Mouse (Mus musculus) G1E (cell line): ENCODE measurements around the gene 2010111I01Rik. TPM values are rescaled to one million over a fixed set of nuclear protein-coding genes. Genes with fewer than 3 reads are reported as not detected.

Experiments
- ATAC-seq: 2 replicates; pipeline ENCODE4 v1.8.0; 2016; ENCODE audit warnings: mild to moderate bottlenecking; ENCODE audit not compliant: insufficient number of reproducible peaks, poor library complexity, low FRiP score, severe bottlenecking; ENCODE audit errors: extremely low read depth
- DNase-seq: peaks from one replicate; pipeline ENCODE4 v3.0.0; 2012; ENCODE audit warnings: low spot score
- H3K27me3 ChIP-seq: 2 replicates; pipeline ENCODE4 v1.6.1; 2012; ENCODE audit warnings: mild to moderate bottlenecking, low read length, inconsistent platforms; ENCODE audit not compliant: insufficient read depth
- H3K36me3 ChIP-seq: replicated peaks from 2 replicates; pipeline ENCODE3; 2012; ENCODE audit warnings: mild to moderate bottlenecking, inconsistent platforms
- H3K4me1 ChIP-seq: 2 replicates; pipeline ENCODE4 v1.6.1; 2012; ENCODE audit warnings: low read depth, low read length, inconsistent platforms, mixed read lengths; ENCODE audit not compliant: insufficient read depth
- H3K4me3 ChIP-seq: 2 replicates; pipeline ENCODE4 v1.5.1; 2012; ENCODE audit warnings: low read depth, mild to moderate bottlenecking, inconsistent platforms, low read length, moderate library complexity, mixed read lengths
- H3K9me3 ChIP-seq: replicated peaks from 2 replicates; pipeline ENCODE4 v1.6.1; 2012; ENCODE audit warnings: inconsistent platforms
- CTCF ChIP-seq: IDR thresholded peaks from 2 replicates; pipeline ENCODE4 v1.5.1; 2012; ENCODE audit warnings: low read depth, low read length, inconsistent platforms, mixed read lengths
- GATA1 ChIP-seq: IDR thresholded peaks from 2 replicates; pipeline ENCODE4 v1.6.1; 2012; ENCODE audit warnings: borderline replicate concordance, low read length, inconsistent platforms, mixed read lengths
- GATA2 ChIP-seq: IDR thresholded peaks from 2 replicates; pipeline ENCODE4 v1.6.1; 2012; ENCODE audit warnings: low read depth, low read length, inconsistent platforms, borderline replicate concordance
- POLR2AphosphoS5 ChIP-seq: IDR thresholded peaks from 2 replicates; pipeline ENCODE4 v1.6.1; 2012; ENCODE audit warnings: low read depth, low read length, inconsistent platforms; ENCODE audit not compliant: insufficient replicate concordance
- TAL1 ChIP-seq: conservative IDR thresholded peaks from 2 replicates; pipeline ENCODE4 v1.6.1; 2012; ENCODE audit warnings: low read depth, low read length, inconsistent platforms, mixed read lengths
- polyA plus RNA-seq: library from polyadenylated mRNA; stranded (reverse); fragments of >175 nt; gene quantifications from 2 replicates; pipeline ENCODE4 v1.2.3, GENCODE M21; 2012
- total RNA-seq, 2 experiments: library from RNA; stranded (forward) in 1 of 2; stranded (reverse) in 1 of 2; fragments of 200-1000 nt in 1 of 2; fragments of >200 nt in 1 of 2; fragmentation: Nextera tagmentation in 1 of 2; gene quantifications; 2 replicates each; pipeline ENCODE4 v1.2.3; 2014 to 2017

Gene 2010111I01Rik
- total and polyA plus RNA-seq, 3 experiments, result 14.7 to 57.2 (median 22.2) TPM

GRCm38 (mm10) chr13:63120296-63120695 lies 155.6 kb downstream of the 2010111I01Rik start:
- TF ChIP-seq GATA2, result no peak
- no peak for TF ChIP-seq POLR2AphosphoS5
- TF ChIP-seq GATA1, result no peak
- TF ChIP-seq CTCF, result no peak
- TF ChIP-seq TAL1, result no peak
- no peak overlapping the region for H3K4me3 ChIP-seq
- peaks cover 2% of the 10 kb centered on the region; the same call in 1 of the 2 replicates for H3K9me3 ChIP-seq
- DNase-seq (no peak), ATAC-seq (no peak)
- H3K4me1 ChIP-seq, result no peaks in the 10 kb centered on the region
- no peaks in the 10 kb centered on the region for H3K27me3 ChIP-seq
- H3K36me3 ChIP-seq, result no peaks in the 10 kb centered on the region

DNA sequence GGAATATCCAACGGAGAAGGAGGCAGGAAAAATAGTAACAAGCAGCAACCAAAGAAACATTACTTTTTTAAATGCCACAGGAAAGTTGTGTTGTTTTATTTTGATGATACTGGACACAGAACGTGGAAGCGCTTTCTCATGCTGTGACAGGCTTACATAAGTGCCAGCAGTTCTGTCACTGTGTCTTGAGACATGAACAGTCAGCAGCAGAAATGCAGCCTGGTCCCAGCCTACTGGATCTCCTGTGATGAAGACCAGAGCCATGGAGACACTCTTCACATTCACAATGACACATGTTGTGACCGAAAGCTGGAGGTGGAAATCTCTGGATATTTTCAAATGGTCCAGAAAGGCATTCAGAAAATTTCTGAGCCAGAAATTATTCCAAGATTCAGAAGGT lies 157.1 kb downstream of the 2010111I01Rik start:
- ATAC-seq, result no peak
- no peaks in the 10 kb centered on the region for H3K4me1 ChIP-seq

GRCm38 (mm10) chr13:63126206-63126605 lies 161.5 kb downstream of the 2010111I01Rik start:
- no peaks in the 10 kb centered on the region for H3K36me3 ChIP-seq
- no peak for TF ChIP-seq GATA2
- TF ChIP-seq CTCF, result no peak
- TF ChIP-seq TAL1, result no peak
- TF ChIP-seq POLR2AphosphoS5, result no peak
- TF ChIP-seq GATA1, result no peak
- H3K4me3 ChIP-seq, result no peak overlapping the region
- H3K4me1 ChIP-seq, result no peaks in the 10 kb centered on the region
- no peaks in the 10 kb centered on the region for H3K9me3 ChIP-seq
- ATAC-seq (no peak), DNase-seq (no peak)
- H3K27me3 ChIP-seq, result no peaks in the 10 kb centered on the region

More for the DNA sequence above, 157.1 kb downstream of the 2010111I01Rik start:
- Histone ChIP-seq H3K36me3 (no peaks in the 10 kb centered on the region), H3K4me3 (no peak overlapping the region), H3K9me3 (no peaks in the 10 kb centered on the region), H3K27me3 (no peaks in the 10 kb centered on the region)
- DNase-seq, result no peak
- TF ChIP-seq CTCF (no peak), POLR2AphosphoS5 (no peak), GATA2 (no peak), GATA1 (no peak), TAL1 (no peak)

- Histone ChIP-seq H3K4me1 (no peaks in the 10 kb centered on the region), H3K9me3 (no peaks in the 10 kb centered on the region), H3K36me3 (no peaks in the 10 kb centered on the region), H3K4me3 (no peak overlapping the region), H3K27me3 (no peaks in the 10 kb centered on the region)
- TF ChIP-seq TAL1, result no peak
- TF ChIP-seq POLR2AphosphoS5, result no peak
- no peak for TF ChIP-seq GATA1
- no peak for ATAC-seq
- DNase-seq, result no peak
These were observed 162.8 kb downstream of the 2010111I01Rik start for GRCm38 (mm10) chr13:63127516-63127915.

- Histone ChIP-seq H3K27me3 (no peaks in the 10 kb centered on the region), H3K36me3 (no peaks in the 10 kb centered on the region), H3K4me3 (no peak overlapping the region), H3K4me1 (no peaks in the 10 kb centered on the region), H3K9me3 (no peaks in the 10 kb centered on the region)
- no peak for ATAC-seq
- TF ChIP-seq CTCF (no peak), POLR2AphosphoS5 (no peak), GATA2 (no peak), GATA1 (no peak), TAL1 (no peak)
- no peak for DNase-seq
These were observed 170.3 kb downstream of the 2010111I01Rik start for GRCm38 (mm10) chr13:63134879-63135421.

DNA sequence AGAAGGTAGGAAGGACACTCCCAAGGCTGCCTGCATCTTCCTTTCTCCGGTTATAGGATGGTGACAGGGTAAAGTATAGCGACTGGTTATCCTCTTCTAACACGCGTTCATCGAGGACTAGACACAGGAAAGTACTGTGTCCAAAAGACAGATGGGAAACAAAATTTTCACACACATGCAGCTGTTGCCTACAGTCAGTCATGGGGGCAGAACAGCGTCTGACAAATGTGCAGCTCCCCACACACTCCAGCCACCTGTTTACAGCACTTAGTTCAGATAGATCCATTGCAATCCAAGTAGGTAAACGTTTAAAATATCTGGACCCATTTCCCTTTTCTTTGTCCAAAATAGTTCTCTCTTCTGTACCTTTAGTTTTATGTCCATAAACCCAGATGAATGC lies 171.3 kb downstream of the 2010111I01Rik start:
- no peaks in the 10 kb centered on the region for H3K27me3 ChIP-seq
- ATAC-seq (no peak), DNase-seq (no peak)
- H3K4me1 ChIP-seq, result no peaks in the 10 kb centered on the region
- H3K36me3 ChIP-seq, result no peaks in the 10 kb centered on the region
- H3K9me3 ChIP-seq, result no peaks in the 10 kb centered on the region
- no peak overlapping the region for H3K4me3 ChIP-seq
- TF ChIP-seq CTCF, result no peak
- TF ChIP-seq POLR2AphosphoS5, result no peak
- no peak for TF ChIP-seq GATA2
- no peak for TF ChIP-seq TAL1
- no peak for TF ChIP-seq GATA1
